Mouse (Mus musculus) embryonic facial prominence, embryonic 12.5 days (tissue): ENCODE data around the gene Ephb4. TPM values are rescaled to one million over a fixed set of nuclear protein-coding genes. Genes with fewer than 3 reads are reported as not detected.

Experiments
- ATAC-seq: fragments of 200-750 bp; cut with Nextera tagmentation; 2 replicates; pipeline ENCODE4 v1.8.0; 2017; ENCODE audit not compliant: insufficient number of reproducible peaks, insufficient read depth, low FRiP score, low TSS enrichment
- H3K27ac ChIP-seq: fragments of 300-500 bp; sonication (generic); 2 replicates; pipeline ENCODE4 v1.5.1; 2016; ENCODE audit warnings: mild to moderate bottlenecking
- H3K27me3 ChIP-seq: fragments of 300-500 bp; sonication (generic); 2 replicates; pipeline ENCODE4 v1.6.1; 2016; ENCODE audit warnings: mild to moderate bottlenecking, moderate library complexity
- H3K36me3 ChIP-seq: fragments of 300-500 bp; sonication (generic); 2 replicates; pipeline ENCODE4 v1.6.1; 2016; ENCODE audit warnings: mild to moderate bottlenecking
- H3K4me1 ChIP-seq: fragments of 300-500 bp; sonication (generic); 2 replicates; pipeline ENCODE4 v1.6.1; 2016
- H3K4me2 ChIP-seq: fragments of 300-500 bp; sonication (generic); replicated peaks from 2 replicates; pipeline ENCODE4 v1.6.1; 2016; ENCODE audit warnings: mild to moderate bottlenecking, moderate library complexity
- H3K4me3 ChIP-seq: fragments of 300-500 bp; sonication (generic); 2 replicates; pipeline ENCODE4 v1.5.1; 2016; ENCODE audit warnings: mild to moderate bottlenecking
- H3K9ac ChIP-seq: fragments of 300-500 bp; sonication (generic); 2 replicates; pipeline ENCODE4 v1.6.1; 2016; ENCODE audit warnings: mild to moderate bottlenecking, moderate library complexity
- H3K9me3 ChIP-seq: fragments of 300-500 bp; sonication (generic); 2 replicates; pipeline ENCODE4 v1.6.1; 2016; ENCODE audit warnings: mild to moderate bottlenecking, moderate library complexity
- WGBS: fragments of 180-500 bp; shearing (Covaris S2); methylation state at CpG from one replicate; pipeline ENCODE4 v1.1.7; 2016; 5-methylcytosine and 5-hydroxymethylcytosine counted together
- polyA plus RNA-seq: library from polyadenylated mRNA; unstranded; fragments of >200 nt; fragmentation: Nextera tagmentation; extraction: Ambion mirVana; gene quantifications from 2 replicates; pipeline ENCODE4 v1.2.1, GENCODE M21; 2016

Ephb4 gene
- polyA plus RNA-seq, 1 experiment from 2014 or later = 91.6 TPM

DNA sequence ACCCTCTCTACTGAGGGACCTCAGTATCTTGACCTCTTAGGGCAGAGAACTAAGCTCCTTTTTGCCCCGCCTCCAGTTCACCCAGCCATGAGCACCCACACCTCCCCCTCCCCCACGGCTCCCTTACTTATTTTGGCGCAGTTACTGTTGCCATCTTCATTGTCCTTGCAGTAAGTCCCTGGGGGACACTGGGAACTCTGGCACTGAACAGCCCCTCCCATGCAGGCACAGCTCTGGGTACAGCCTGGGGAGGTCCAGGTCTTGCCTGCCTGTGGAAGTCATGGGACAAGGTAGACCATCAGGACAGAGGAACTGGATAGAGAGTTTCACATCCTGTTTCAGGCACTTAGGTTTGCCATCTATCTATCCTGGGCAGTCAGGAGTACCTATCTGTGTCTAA lies 60.2 kb downstream of the Ephb4 start:
- ATAC-seq = no peak

DNA sequence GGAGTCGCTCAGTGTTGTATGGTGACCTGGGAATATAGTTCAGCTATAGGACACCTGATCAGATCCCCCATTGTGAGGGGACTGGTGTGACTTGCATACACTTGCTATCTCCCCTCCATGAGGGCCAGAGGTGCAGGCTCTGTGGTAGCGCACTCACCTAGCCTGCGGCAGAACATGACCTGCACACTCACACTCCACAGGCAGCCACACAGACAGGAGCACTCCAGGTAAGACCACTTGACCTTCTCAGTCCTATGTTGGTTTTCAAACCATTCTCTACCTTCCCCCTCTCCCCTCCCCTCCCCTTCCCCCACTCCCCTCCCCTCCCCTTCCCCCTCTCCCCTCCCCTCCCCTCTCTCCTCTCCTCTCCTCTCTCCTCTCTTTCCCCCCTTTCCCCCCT lies 60.6 kb downstream of the Ephb4 start:
- H3K36me3 ChIP-seq = no peaks in the 10 kb centered on the region
- no peaks in the 10 kb centered on the region for H3K27me3 ChIP-seq
- peaks cover 14% of the 10 kb centered on the region for H3K4me1 ChIP-seq
- H3K4me2 ChIP-seq = no peak overlapping the region
- H3K9me3 ChIP-seq = no peaks in the 10 kb centered on the region
- ATAC-seq = no peak
- H3K27ac ChIP-seq = no peak overlapping the region
- whole genome bisulfite sequencing = 91% methylated on average over 3 of the region's 3 CpGs
- no peak overlapping the region for H3K4me3 ChIP-seq
- H3K9ac ChIP-seq = no peak overlapping the region

More for the DNA sequence above, 60.2 kb downstream of the Ephb4 start:
- no peaks in the 10 kb centered on the region for H3K27me3 ChIP-seq
- WGBS = 76% methylated on average over 3 of the region's 3 CpGs
- H3K27ac ChIP-seq = no peak overlapping the region
- no peak overlapping the region for H3K4me3 ChIP-seq
- no peaks in the 10 kb centered on the region for H3K9me3 ChIP-seq
- H3K4me2 ChIP-seq = no peak overlapping the region
- no peak overlapping the region for H3K9ac ChIP-seq
- no peaks in the 10 kb centered on the region for H3K36me3 ChIP-seq
- peaks cover 14% of the 10 kb centered on the region for H3K4me1 ChIP-seq

GRCm38 (mm10) chr5:137411235-137411634 lies 61.3 kb downstream of the Ephb4 start:
- Histone ChIP-seq H3K4me3 (no peak overlapping the region), H3K9me3 (no peaks in the 10 kb centered on the region), H3K4me2 (no peak overlapping the region), H3K9ac (no peak overlapping the region), H3K27ac (no peak overlapping the region), H3K36me3 (no peaks in the 10 kb centered on the region), H3K27me3 (no peaks in the 10 kb centered on the region), H3K4me1 (peaks cover 14% of the 10 kb centered on the region)
- ATAC-seq = no peak
- WGBS = 70% methylated on average over 8 of the region's 8 CpGs

DNA sequence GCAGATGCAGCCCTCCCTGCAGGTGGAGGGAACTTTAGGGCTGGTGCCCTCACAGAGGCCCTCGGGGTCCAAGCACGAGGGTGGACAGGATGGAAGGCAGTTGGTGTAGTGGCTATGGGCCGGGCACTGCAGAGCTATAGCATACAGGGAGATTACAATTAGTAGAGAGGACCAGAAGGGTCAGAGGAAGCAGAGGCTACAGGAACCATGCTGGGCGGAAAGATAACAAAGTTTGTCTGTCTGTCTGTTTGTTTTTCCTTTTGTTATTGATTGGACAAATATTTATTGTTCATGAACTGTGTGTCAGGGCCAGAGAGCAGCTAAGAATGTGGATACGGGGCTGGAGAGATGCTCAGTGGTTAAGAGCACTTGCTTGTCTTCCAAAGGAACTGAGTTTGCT lies 64.3 kb downstream of the Ephb4 start:
- WGBS = 54% methylated on average over 5 of the region's 5 CpGs
- no peaks in the 10 kb centered on the region for H3K9me3 ChIP-seq
- H3K27me3 ChIP-seq = no peaks in the 10 kb centered on the region
- H3K9ac ChIP-seq = no peak overlapping the region
- H3K4me1 ChIP-seq = 0 out of 2 replicates have a peak, but pooled peaks cover 3% of the 10 kb centered on the region
- ATAC-seq = no peak
- no peak overlapping the region for H3K27ac ChIP-seq
- H3K4me3 ChIP-seq = no peak overlapping the region
- H3K36me3 ChIP-seq = no peaks in the 10 kb centered on the region
- no peak overlapping the region for H3K4me2 ChIP-seq

- H3K4me1 ChIP-seq = 0 out of 2 replicates have a peak, but pooled peaks cover 3% of the 10 kb centered on the region
- no peak for ATAC-seq
- no peak overlapping the region for H3K4me3 ChIP-seq
- no peak overlapping the region for H3K4me2 ChIP-seq
- no peak overlapping the region for H3K27ac ChIP-seq
- no peaks in the 10 kb centered on the region for H3K27me3 ChIP-seq
- no peak overlapping the region for H3K9ac ChIP-seq
- no peaks in the 10 kb centered on the region for H3K9me3 ChIP-seq
- no peaks in the 10 kb centered on the region for H3K36me3 ChIP-seq
- WGBS = 65% methylated on average over 9 of the region's 9 CpGs
Observed at GRCm38 (mm10) chr5:137419105-137419504, 69.2 kb downstream of the Ephb4 start.

- Histone ChIP-seq H3K36me3 (no peaks in the 10 kb centered on the region), H3K9ac (no peak overlapping the region), H3K4me3 (no peak overlapping the region), H3K9me3 (no peaks in the 10 kb centered on the region), H3K4me1 (0 out of 2 replicates have a peak, but pooled peaks cover 3% of the 10 kb centered on the region), H3K27ac (no peak overlapping the region), H3K27me3 (no peaks in the 10 kb centered on the region), H3K4me2 (no peak overlapping the region)
- 84% methylated on average over 4 of the region's 4 CpGs for WGBS
- ATAC-seq = no peak
Observed at GRCm38 (mm10) chr5:137419841-137420240, 69.9 kb downstream of the Ephb4 start.

DNA sequence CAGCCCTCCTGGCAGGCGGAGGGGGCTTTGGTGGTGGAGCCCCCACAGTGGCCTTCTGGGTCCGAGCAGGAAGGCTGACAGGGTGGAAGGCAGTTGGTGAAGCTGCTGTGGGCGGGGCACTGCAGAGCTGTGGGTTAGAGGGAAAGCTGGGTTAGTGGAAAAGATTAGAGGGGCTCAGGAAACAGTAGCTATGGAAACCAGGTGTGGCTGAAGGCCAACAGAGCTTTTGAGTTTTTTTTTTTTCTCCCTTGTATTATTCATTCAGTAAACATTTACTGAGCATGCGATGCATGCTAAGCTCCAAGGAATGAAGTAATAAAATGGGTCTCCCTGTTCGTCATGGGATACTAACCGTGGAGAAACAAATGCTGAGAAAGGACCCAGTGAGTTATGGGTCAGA lies 75.7 kb downstream of the Ephb4 start:
- H3K36me3 ChIP-seq = no peaks in the 10 kb centered on the region
- ATAC-seq = no peak

More for the DNA sequence above, 75.7 kb downstream of the Ephb4 start:
- no peak overlapping the region for H3K9ac ChIP-seq
- no peak overlapping the region for H3K4me2 ChIP-seq
- H3K27me3 ChIP-seq = no peaks in the 10 kb centered on the region
- no peaks in the 10 kb centered on the region for H3K9me3 ChIP-seq
- 63% methylated on average over 6 of the region's 6 CpGs for WGBS
- no peak overlapping the region for H3K27ac ChIP-seq
- no peaks in the 10 kb centered on the region for H3K4me1 ChIP-seq
- no peak overlapping the region for H3K4me3 ChIP-seq

Other genes with a start within 250 kb of the Ephb4 start
- gene Trim56, start 233.9 kb upstream of the Ephb4 start, polyA plus RNA-seq = 6.6 and 6.8 TPM in 2 replicates
- gene Muc3, start 200.8 kb upstream of the Ephb4 start, polyA plus RNA-seq = not detected in 2 replicates
- gene Muc3a, start 137.7 kb upstream of the Ephb4 start, polyA plus RNA-seq = 0.08 TPM in 1 of 2 replicates, not detected in the other
- gene Ache, start 62.6 kb upstream of the Ephb4 start, polyA plus RNA-seq = 7.1 and 8.2 TPM in 2 replicates
- gene Ufsp1, start 55.5 kb upstream of the Ephb4 start, polyA plus RNA-seq = 6.7 and 8.2 TPM in 2 replicates
- gene Srrt, start 42.4 kb upstream of the Ephb4 start, polyA plus RNA-seq = 171 and 177 TPM in 2 replicates
- gene Trip6, start 35.7 kb upstream of the Ephb4 start, polyA plus RNA-seq = 87.1 and 93.4 TPM in 2 replicates
- gene Slc12a9, start 16.5 kb upstream of the Ephb4 start, polyA plus RNA-seq = 16.0 and 18.8 TPM in 2 replicates
- 0.17 and 0.28 TPM in 2 replicates for gene Zan, start 127.0 kb downstream of the Ephb4 start, polyA plus RNA-seq
- gene Pop7, start 152.4 kb downstream of the Ephb4 start, polyA plus RNA-seq = 54.0 and 56.4 TPM in 2 replicates
- gene Gigyf1, start 168.4 kb downstream of the Ephb4 start, polyA plus RNA-seq = 17.4 and 18.1 TPM in 2 replicates
- gene Epo, start 183.1 kb downstream of the Ephb4 start, polyA plus RNA-seq = 0.34 and 0.47 TPM in 2 replicates
- 382 and 409 TPM in 2 replicates for gene Gnb2, start 183.4 kb downstream of the Ephb4 start, polyA plus RNA-seq
- 6.1 and 9.3 TPM in 2 replicates for gene Actl6b, start 203.4 kb downstream of the Ephb4 start, polyA plus RNA-seq
- 0.95 and 1.3 TPM in 2 replicates for gene Tfr2, start 219.7 kb downstream of the Ephb4 start, polyA plus RNA-seq